Mouse (Mus musculus): ENCODE data around the gene Krt18. TPM values are rescaled to one million over a fixed set of nuclear protein-coding genes. Genes with fewer than 3 reads are reported as not detected.

Krt18 gene
- polyA plus RNA-seq, 3 experiments from 2014 or later = 0.41 to 1.2 (median 1.2) TPM

GRCm38 (mm10) chr15:102012260-102012765 is 15.7 kb upstream of the Krt18 start:
- ATAC-seq = no peak

- ATAC-seq = no peak
These were observed 14.3 kb upstream of the Krt18 start for GRCm38 (mm10) chr15:102013651-102014050.

GRCm38 (mm10) chr15:102014848-102015247 is 13.1 kb upstream of the Krt18 start:
- ATAC-seq = no peak

GRCm38 (mm10) chr15:102016096-102016495 is 11.9 kb upstream of the Krt18 start:
- ATAC-seq = no peak

- ATAC-seq = no peak
These were observed 11.2 kb upstream of the Krt18 start for GRCm38 (mm10) chr15:102016787-102017186.

GRCm38 (mm10) chr15:102017918-102018463 is 10.0 kb upstream of the Krt18 start:
- ATAC-seq = no peak

- no peak for ATAC-seq
These were observed 5.5 kb upstream of the Krt18 start for GRCm38 (mm10) chr15:102022481-102022880.

GRCm38 (mm10) chr15:102023888-102024287 is 4.1 kb upstream of the Krt18 start:
- ATAC-seq = no peak

GRCm38 (mm10) chr15:102025136-102025872 is 2.7 kb upstream of the Krt18 start:
- ATAC-seq = no peak

GRCm38 (mm10) chr15:102026430-102026829 is 1.6 kb upstream of the Krt18 start:
- no peak for ATAC-seq

- ATAC-seq = no peak
These were observed 6.4 kb downstream of the Krt18 start for GRCm38 (mm10) chr15:102034121-102035053.

- no peak for ATAC-seq
These were observed 12.3 kb downstream of the Krt18 start for GRCm38 (mm10) chr15:102040277-102040676.

- no peak for ATAC-seq
These were observed 14.0 kb downstream of the Krt18 start for GRCm38 (mm10) chr15:102041951-102042350.

- ATAC-seq = no peak
These were observed 16.8 kb downstream of the Krt18 start for GRCm38 (mm10) chr15:102044745-102045144.

GRCm38 (mm10) chr15:102045691-102046090 is 17.7 kb downstream of the Krt18 start:
- ATAC-seq = no peak

GRCm38 (mm10) chr15:102048006-102048405 is 20.0 kb downstream of the Krt18 start:
- ATAC-seq = no peak

GRCm38 (mm10) chr15:102049871-102050270 is 21.9 kb downstream of the Krt18 start:
- no peak for ATAC-seq

- ATAC-seq = no peak
These were observed 24.1 kb downstream of the Krt18 start for GRCm38 (mm10) chr15:102051920-102052683.

GRCm38 (mm10) chr15:102056495-102057174 is 28.7 kb downstream of the Krt18 start:
- no peak for ATAC-seq

- peak; percentile 91 for ATAC-seq
These were observed 37.8 kb downstream of the Krt18 start for GRCm38 (mm10) chr15:102065661-102066325.
